Mouse (Mus musculus) liver, postnatal 0 days (tissue): ENCODE measurements around the gene Sfta2.

Source experiments
- CTCF ChIP-seq: sonication (generic); IDR thresholded peaks from 2 replicates; pipeline ENCODE4 v1.5.1; 2016; ENCODE audit warnings: antibody characterized with exemption, low read depth
- EP300 ChIP-seq: IDR thresholded peaks from 2 replicates; pipeline ENCODE4 v1.6.1; 2016; ENCODE audit warnings: antibody characterized with exemption, low read depth, mild to moderate bottlenecking

- no peak for TF ChIP-seq CTCF
- TF ChIP-seq EP300 = no peak
Observed at GRCm38 (mm10) chr17:35697429-35697758, 96.0 kb downstream of the Sfta2 start.
